Comparison of ENCODE assay signal across 12 mouse cellular contexts in the genomic region with DNA sequence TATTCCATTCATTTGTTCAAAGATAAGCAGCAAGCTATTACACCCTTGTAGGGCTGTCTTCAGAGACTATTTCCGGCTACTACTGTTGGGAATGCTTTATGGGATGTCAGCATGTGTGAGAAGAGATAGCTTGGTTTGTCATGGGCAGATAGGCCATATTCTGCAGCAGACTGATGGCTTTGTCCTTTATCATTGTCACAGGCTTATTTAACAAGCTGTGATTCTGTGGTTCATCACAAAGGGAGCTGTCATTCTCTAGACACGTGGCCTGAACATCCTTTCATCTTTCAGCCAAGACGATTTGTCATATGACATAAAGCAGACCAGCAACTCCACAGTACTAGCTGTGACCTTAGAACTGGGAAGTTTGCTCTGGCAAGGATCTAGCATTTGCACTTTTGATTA.
A peak's percentile ranks its signal among the peaks of the same experiment; 100 is the strongest.
DNase-seq lines count a peak whose midpoint lies in the region; ATAC-seq and TF ChIP-seq lines count a peak whose summit lies in the region.
"Had no signal": no experiment of that assay in that cellular context is flagged by ENCODE, and none has a peak within 500 bp of the region (broad histone marks: within the 10 kb centered on the region; RNA-seq: fewer than 3 reads in every experiment).

No protein-coding gene starts in this region.

- ATAC-seq in heart, postnatal 0 days (ENCODE audit: insufficient read depth, low read depth): peak; percentile 91
- ATAC-seq in hindbrain, embryonic 16.5 days: peak; percentile 50
- no peak for ATAC-seq in frontal cortex, adult (ENCODE audit: low TSS enrichment)
- ATAC-seq: liver, postnatal 0 days had no signal

- TF ChIP-seq POLR2A in brain, embryonic 14.5 days (IDR thresholded peaks at IDR 0.05; ENCODE audit: borderline replicate concordance, extremely low read depth, insufficient read depth, insufficient read length, poor library complexity, severe bottlenecking): no peak

- H3K27ac ChIP-seq in heart, postnatal 0 days (ENCODE audit: low read depth): no peak overlapping the region
- H3K27ac ChIP-seq in hindbrain, embryonic 16.5 days (ENCODE audit: low read depth, low read length): no peak overlapping the region

- no peak for TF ChIP-seq CTCF in heart, postnatal 0 days (IDR thresholded peaks at IDR 0.05; ENCODE audit: low read depth)
- TF ChIP-seq CTCF in brain, embryonic 14.5 days (IDR thresholded peaks at IDR 0.05; ENCODE audit: borderline replicate concordance, extremely low read depth, insufficient read depth, insufficient read length): no peak

- H3K36me3 ChIP-seq in heart, postnatal 0 days (replicated peaks; ENCODE audit: control insufficient read depth, insufficient read depth, low read length): no peaks in the 10 kb centered on the region
- no peaks in the 10 kb centered on the region for H3K36me3 ChIP-seq in hindbrain, embryonic 16.5 days (ENCODE audit: control insufficient read depth, insufficient read depth, low read length)

- H3K9me3 ChIP-seq in heart, postnatal 0 days (replicated peaks; ENCODE audit: control insufficient read depth, low read length): no peaks in the 10 kb centered on the region
- no peaks in the 10 kb centered on the region for H3K9me3 ChIP-seq in hindbrain, embryonic 16.5 days (ENCODE audit: control insufficient read depth, low read length)

- TF ChIP-seq EP300 in heart, postnatal 0 days (IDR thresholded peaks at IDR 0.05; ENCODE audit: low read depth): peak; percentile 84; the same call in 1 of the 2 replicates

- H3K4me2 ChIP-seq in heart, postnatal 0 days (ENCODE audit: low read depth, low read length): no peak overlapping the region
- H3K4me2 ChIP-seq in hindbrain, embryonic 16.5 days (ENCODE audit: low read length): no peak overlapping the region

- peaks cover 16% of the 10 kb centered on the region; the same call in 1 of the 2 replicates for H3K4me1 ChIP-seq in heart, postnatal 0 days (ENCODE audit: control insufficient read depth, insufficient read depth)
- H3K4me1 ChIP-seq in hindbrain, embryonic 16.5 days (ENCODE audit: control insufficient read depth, insufficient read depth, low read depth, low read length): no peaks in the 10 kb centered on the region

- DNase-seq in heart, postnatal 0 days (ENCODE audit: low spot score): peak; percentile 53
- no peak for DNase-seq in heart, adult 11 months
- DNase-seq in MN1 (ENCODE audit: low spot score): peak; percentile 6
- peak; percentile 71 for DNase-seq in brain, embryonic 14.5 days (ENCODE audit: low read depth)
- DNase-seq in left cerebral cortex, postnatal 4 days: no peak
- DNase-seq in right cerebral cortex, postnatal 4 days: no peak
- DNase-seq: cerebellum, adult 9-11 months; gastrocnemius, postnatal 10 days; liver, postnatal 0 days; thymus, adult 2 months had no signal

- H3K27me3 ChIP-seq in heart, postnatal 0 days (ENCODE audit: control insufficient read depth, insufficient read depth, low read length): 0 out of 2 replicates have a peak, but pooled peaks cover 6% of the 10 kb centered on the region
- H3K27me3 ChIP-seq in hindbrain, embryonic 16.5 days (replicated peaks; ENCODE audit: control insufficient read depth, insufficient read depth, low read length): no peaks in the 10 kb centered on the region

- intact Hi-C loops in left cerebral cortex, postnatal 4 days (cut with DNase I): no loop called here

- H3K9ac ChIP-seq in heart, postnatal 0 days (replicated peaks; ENCODE audit: low read depth, low read length): no peak overlapping the region
- H3K9ac ChIP-seq in hindbrain, embryonic 16.5 days (ENCODE audit: low read depth, low read length): no peak overlapping the region
- H3K9ac ChIP-seq: liver, postnatal 0 days had no signal

- WGBS in heart, postnatal 0 days: 7% methylated on average over 3 of the region's 3 CpGs
- 26% methylated on average over 3 of the region's 3 CpGs for WGBS in hindbrain, embryonic 16.5 days

- H3K4me3 ChIP-seq in heart, postnatal 0 days (ENCODE audit: low read depth, low read length): no peak overlapping the region
- H3K4me3 ChIP-seq in hindbrain, embryonic 16.5 days (ENCODE audit: low read length): no peak overlapping the region

Comparison
In these comparisons a context has a peak if more than half of its experiments do, and no peak if none do; other contexts are left out.
1. DNase-seq: peak in heart, postnatal 0 days (single experiment), MN1 (single experiment) and brain, embryonic 14.5 days (single experiment); none in heart, adult 11 months (single experiment), left cerebral cortex, postnatal 4 days (single experiment) and right cerebral cortex, postnatal 4 days (single experiment).